Mouse (Mus musculus) neural tube, embryonic 12.5 days (tissue): ENCODE data around the gene Slc35c2. TPM values are rescaled to one million over a fixed set of nuclear protein-coding genes. Genes with fewer than 3 reads are reported as not detected.

Source experiments
- ATAC-seq: fragments of 200-750 bp; cut with Nextera tagmentation; 2 replicates; pipeline ENCODE4 v1.8.0; 2017; ENCODE audit warnings: low read depth, mild to moderate bottlenecking, moderate TSS enrichment, moderate library complexity; ENCODE audit not compliant: low FRiP score
- H3K27ac ChIP-seq: fragments of 300-500 bp; sonication (generic); 2 replicates; pipeline ENCODE4 v1.5.1; 2016
- H3K27me3 ChIP-seq: fragments of 300-500 bp; sonication (generic); replicated peaks from 2 replicates; pipeline ENCODE4 v1.6.1; 2016; ENCODE audit warnings: mild to moderate bottlenecking
- H3K36me3 ChIP-seq: fragments of 300-500 bp; sonication (generic); 2 replicates; pipeline ENCODE4 v1.6.1; 2016; ENCODE audit warnings: mild to moderate bottlenecking
- H3K4me1 ChIP-seq: fragments of 300-500 bp; sonication (generic); 2 replicates; pipeline ENCODE4 v1.6.1; 2016
- H3K4me2 ChIP-seq: fragments of 300-500 bp; sonication (generic); replicated peaks from 2 replicates; pipeline ENCODE4 v1.6.1; 2016; ENCODE audit warnings: mild to moderate bottlenecking
- H3K4me3 ChIP-seq: fragments of 300-500 bp; sonication (generic); 2 replicates; pipeline ENCODE4 v1.5.1; 2016
- H3K9ac ChIP-seq: fragments of 300-500 bp; sonication (generic); 2 replicates; pipeline ENCODE4 v1.6.1; 2016; ENCODE audit warnings: mild to moderate bottlenecking
- H3K9me3 ChIP-seq: fragments of 300-500 bp; sonication (generic); 2 replicates; pipeline ENCODE4 v1.6.1; 2016; ENCODE audit warnings: mild to moderate bottlenecking
- WGBS: fragments of 180-500 bp; shearing (Covaris S2); methylation state at CpG from one replicate; pipeline ENCODE4 v1.1.7; 2016; 5-methylcytosine and 5-hydroxymethylcytosine counted together
- polyA plus RNA-seq: library from polyadenylated mRNA; unstranded; fragments of >200 nt; fragmentation: Nextera tagmentation; extraction: Ambion mirVana; gene quantifications from 2 replicates; pipeline ENCODE4 v1.2.1, GENCODE M21; 2016

The Slc35c2 gene
- polyA plus RNA-seq, 1 experiment from 2014 or later: 52.9 TPM

DNA sequence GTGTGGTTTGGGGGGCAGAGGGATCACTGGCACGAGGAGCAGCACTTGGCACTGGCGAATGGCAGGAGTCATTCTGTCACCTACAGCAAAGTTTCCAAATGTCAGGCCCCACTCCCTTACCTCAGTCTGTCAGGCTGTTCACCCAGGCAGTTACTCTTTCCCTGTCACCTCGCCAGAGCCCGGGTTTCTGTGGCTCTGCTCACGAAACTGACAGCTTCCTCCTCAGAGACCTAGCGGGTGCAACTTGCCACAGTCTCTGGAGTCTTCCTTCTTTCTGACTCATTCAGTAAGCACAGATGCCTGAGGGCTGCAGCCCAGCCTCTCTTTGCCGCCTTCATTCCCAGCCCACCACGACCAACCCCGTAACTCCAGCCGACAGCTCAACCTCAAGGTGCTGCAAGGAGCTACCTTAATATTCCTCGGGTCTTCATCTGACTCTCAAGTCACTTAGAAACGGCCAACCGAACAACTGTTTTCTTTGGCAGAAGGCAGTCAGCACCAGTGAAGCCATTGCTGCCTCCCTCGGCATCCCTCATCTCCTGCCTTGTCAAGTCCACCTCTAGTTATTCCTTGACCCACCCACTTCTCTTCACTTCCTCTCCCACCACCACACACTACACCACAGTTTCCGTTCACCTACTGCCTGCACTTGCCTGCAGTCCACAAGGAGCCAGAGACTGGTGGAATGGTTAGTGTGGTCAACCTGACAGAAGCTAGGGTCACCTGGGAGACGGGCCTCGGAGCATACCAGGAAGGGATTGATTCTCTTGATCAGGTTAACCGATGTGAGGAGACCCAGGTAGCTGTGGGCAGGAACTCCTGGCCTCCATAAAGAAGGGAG, 1.1 kb downstream of the Slc35c2 start:
- ATAC-seq: no peak
- Histone ChIP-seq H3K4me2 (peak overlapping the region; percentile 90), H3K36me3 (peaks cover 33% of the 10 kb centered on the region), H3K27me3 (no peaks in the 10 kb centered on the region), H3K9me3 (no peaks in the 10 kb centered on the region), H3K27ac (no peak overlapping the region), H3K9ac (peak overlapping the region; percentile 58), H3K4me3 (peak overlapping the region; percentile 60), H3K4me1 (peaks cover 17% of the 10 kb centered on the region)
- WGBS: 74% methylated on average over 18 of the region's 18 CpGs

DNA sequence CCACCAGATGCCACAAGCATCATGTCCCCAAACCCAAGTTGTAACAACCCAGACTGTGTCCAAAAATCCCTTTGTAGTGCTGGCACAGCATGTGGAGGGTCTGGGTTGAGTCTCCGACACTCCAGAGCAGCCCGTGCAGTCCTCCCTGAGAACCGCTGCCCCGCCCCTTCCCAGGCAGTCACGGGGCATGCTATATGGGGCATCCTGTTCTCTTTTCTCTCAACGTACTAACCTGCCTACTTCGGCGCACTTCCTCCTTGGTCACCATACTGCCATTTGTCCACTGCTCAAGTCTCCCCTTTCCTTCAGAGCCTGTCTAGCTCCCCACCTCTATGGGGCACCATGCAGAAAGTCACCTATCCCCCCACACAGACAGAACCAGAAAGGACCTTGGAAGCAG, 2.0 kb downstream of the Slc35c2 start:
- H3K27ac ChIP-seq: no peak overlapping the region
- no peak overlapping the region for H3K4me2 ChIP-seq
- H3K27me3 ChIP-seq: no peaks in the 10 kb centered on the region
- no peaks in the 10 kb centered on the region for H3K9me3 ChIP-seq
- H3K36me3 ChIP-seq: peaks cover 32% of the 10 kb centered on the region
- ATAC-seq: no peak
- no peak overlapping the region for H3K9ac ChIP-seq
- 84% methylated on average over 8 of the region's 8 CpGs for WGBS
- peaks cover 17% of the 10 kb centered on the region for H3K4me1 ChIP-seq
- no peak overlapping the region for H3K4me3 ChIP-seq

DNA sequence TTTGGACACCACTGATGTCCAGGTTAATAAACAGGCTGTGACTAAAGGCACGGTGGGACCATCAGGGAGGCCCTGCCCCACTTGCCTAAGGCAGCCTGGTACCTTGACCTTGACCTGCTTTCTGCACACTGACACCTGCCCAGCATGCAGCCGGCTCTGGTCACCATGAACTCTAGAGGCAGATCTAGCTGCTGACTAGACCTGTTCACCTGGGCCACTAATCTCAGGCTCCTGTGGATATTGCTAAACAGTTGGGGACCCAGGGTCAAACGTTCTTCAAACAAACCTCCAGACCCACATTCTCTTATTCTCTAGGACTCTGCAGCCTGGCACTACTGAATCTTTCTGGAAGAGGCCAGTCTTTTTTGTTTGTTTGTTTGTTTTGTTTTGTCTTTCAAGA, 2.6 kb downstream of the Slc35c2 start:
- Histone ChIP-seq H3K27ac (no peak overlapping the region), H3K9ac (no peak overlapping the region), H3K36me3 (peaks cover 30% of the 10 kb centered on the region), H3K4me2 (no peak overlapping the region), H3K4me1 (peaks cover 17% of the 10 kb centered on the region), H3K27me3 (no peaks in the 10 kb centered on the region), H3K4me3 (no peak overlapping the region), H3K9me3 (no peaks in the 10 kb centered on the region)
- 79% methylated on average over 3 of the region's 3 CpGs for WGBS
- ATAC-seq: no peak

DNA sequence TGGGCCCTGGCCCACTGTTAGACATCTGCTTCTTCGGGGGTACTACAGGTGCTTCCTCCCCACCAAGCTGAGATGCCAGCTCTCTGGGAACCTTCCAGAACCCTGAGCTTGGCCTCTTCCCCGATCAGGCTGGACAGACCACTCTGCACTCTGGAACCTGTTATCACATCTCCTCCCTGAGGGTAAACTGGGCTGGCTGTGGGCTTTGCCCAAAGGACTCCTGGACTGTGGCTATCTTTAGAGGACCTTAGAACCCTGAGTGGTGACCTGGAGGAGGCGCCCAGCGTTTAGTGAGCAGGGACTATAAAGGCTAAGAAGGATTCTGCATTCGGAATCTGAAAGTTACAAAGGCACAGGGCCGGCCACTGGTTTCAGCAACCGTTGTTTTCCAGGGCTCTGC, 3.3 kb downstream of the Slc35c2 start:
- Histone ChIP-seq H3K9ac (no peak overlapping the region), H3K27me3 (no peaks in the 10 kb centered on the region), H3K9me3 (no peaks in the 10 kb centered on the region), H3K4me3 (no peak overlapping the region), H3K27ac (no peak overlapping the region), H3K4me2 (no peak overlapping the region), H3K36me3 (peaks cover 24% of the 10 kb centered on the region; the same call in 1 of the 2 replicates), H3K4me1 (peaks cover 17% of the 10 kb centered on the region)
- WGBS: 92% methylated on average over 7 of the region's 7 CpGs
- no peak for ATAC-seq

DNA sequence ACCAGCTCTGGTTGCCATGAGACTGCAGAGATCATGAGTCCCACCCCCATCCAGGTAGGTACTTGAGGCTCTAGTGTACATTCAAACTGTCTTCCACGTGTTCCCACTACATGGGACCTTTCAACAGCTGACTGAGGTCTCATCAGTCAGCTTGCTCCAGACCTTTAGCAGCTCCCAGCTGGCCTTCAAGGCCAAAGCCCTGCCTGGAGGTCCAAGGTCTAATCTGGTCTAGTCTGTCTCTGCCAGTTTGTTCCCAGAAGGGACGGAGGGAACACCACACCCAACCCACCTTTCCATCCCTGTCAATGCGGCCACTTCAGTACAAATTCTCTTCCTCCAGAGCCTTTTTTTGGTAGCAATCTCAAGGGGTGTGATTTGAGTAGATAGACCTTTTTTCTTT, 4.0 kb downstream of the Slc35c2 start:
- H3K27me3 ChIP-seq: no peaks in the 10 kb centered on the region

DNA sequence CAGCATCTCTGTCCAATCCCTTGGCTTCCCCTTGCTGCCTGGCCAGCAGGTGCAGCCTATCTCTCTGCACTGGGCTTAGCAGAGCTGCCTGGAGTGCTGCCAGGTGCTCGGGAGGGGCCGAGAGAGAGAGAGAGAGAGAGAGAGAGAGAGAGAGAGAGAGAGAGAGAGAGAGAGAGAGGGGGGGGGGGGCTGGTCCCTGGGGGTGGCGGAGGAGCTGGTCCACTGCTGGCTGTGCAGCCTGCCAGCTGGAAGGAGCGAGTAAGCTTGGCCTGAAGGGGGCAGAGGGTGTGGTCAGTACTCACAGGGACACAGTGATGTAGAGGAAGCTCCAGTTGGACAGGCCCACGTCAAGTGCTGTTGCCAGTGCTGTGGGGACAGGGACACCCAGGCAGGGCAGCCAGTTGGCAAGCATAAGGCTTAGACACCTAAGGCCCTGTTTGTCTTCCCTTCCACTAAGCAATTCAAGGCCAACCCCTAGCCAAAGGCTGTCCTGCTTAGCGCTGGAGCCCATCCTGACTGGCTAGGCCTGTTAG, 5.8 kb downstream of the Slc35c2 start:
- Histone ChIP-seq H3K27ac (no peak overlapping the region), H3K9ac (no peak overlapping the region), H3K9me3 (no peaks in the 10 kb centered on the region), H3K4me3 (no peak overlapping the region), H3K36me3 (peaks cover 34% of the 10 kb centered on the region), H3K4me1 (peaks cover 4% of the 10 kb centered on the region), H3K27me3 (no peaks in the 10 kb centered on the region), H3K4me2 (no peak overlapping the region)
- 73% methylated on average over 5 of the region's 6 CpGs for WGBS
- no peak; the same call in 1 of the 2 replicates for ATAC-seq

More for the DNA sequence above, 4.0 kb downstream of the Slc35c2 start:
- Histone ChIP-seq H3K4me1 (peaks cover 17% of the 10 kb centered on the region), H3K4me3 (no peak overlapping the region), H3K4me2 (no peak overlapping the region), H3K9ac (no peak overlapping the region), H3K27ac (no peak overlapping the region), H3K36me3 (peaks cover 21% of the 10 kb centered on the region; the same call in 1 of the 2 replicates), H3K9me3 (no peaks in the 10 kb centered on the region)
- WGBS: 93% methylated on average over 3 of the region's 3 CpGs
- ATAC-seq: no peak

DNA sequence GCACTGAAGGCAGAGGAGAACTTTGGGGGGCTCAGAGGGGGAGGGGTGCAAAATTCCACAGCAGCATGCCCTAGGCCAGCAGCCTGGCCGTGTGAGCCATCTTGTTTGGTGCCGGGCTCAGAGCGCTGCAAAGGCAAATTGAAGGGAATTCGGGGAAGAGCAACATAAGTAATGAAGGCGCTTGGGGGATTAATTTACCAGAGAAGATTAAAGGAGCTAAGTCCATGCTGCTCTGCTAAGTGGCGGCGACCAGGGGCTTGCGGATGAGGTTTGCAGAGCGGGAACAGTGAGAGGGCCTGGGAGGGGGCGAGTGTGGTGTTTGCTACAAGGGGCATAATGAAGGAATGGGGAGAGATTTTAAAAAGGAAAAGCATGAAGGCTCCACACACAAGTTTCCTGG, 8.3 kb downstream of the Slc35c2 start:
- Histone ChIP-seq H3K9me3 (no peaks in the 10 kb centered on the region), H3K4me2 (no peak overlapping the region), H3K27me3 (no peaks in the 10 kb centered on the region; the same call in 1 of the 2 replicates), H3K4me1 (peaks cover 17% of the 10 kb centered on the region), H3K9ac (no peak overlapping the region), H3K4me3 (no peak overlapping the region), H3K36me3 (peaks cover 39% of the 10 kb centered on the region), H3K27ac (no peak overlapping the region)
- WGBS: 73% methylated on average over 10 of the region's 10 CpGs
- no peak for ATAC-seq

DNA sequence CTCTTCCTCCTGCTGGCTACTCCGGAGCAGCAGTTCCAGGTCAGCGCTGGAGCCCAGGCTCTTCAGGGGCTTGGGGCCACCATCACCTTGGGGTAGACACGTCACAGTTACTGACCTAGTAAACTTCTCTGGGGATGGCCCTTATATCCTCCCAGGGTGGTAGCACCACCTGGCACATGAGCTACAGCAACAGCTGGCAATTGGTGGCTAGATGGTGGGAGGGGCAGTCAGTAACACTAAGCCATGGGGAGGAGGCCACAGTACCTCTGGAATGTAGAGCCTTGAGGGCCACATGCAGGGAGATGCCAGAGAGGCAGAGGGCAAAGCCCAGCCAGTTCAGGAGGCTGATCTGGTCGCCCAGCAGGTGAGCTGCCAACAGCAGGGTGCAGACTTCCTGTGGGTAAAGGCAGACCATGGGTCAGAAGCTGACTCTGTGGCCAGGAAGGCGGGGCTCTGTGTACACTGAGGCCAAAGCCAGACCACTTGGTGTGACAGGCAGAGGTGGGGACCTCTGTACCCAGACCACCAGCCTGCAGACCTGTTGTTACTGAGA, 10.4 kb downstream of the Slc35c2 start:
- Histone ChIP-seq H3K9me3 (no peaks in the 10 kb centered on the region), H3K4me3 (no peak overlapping the region), H3K4me2 (no peak overlapping the region), H3K36me3 (peaks cover 28% of the 10 kb centered on the region), H3K27me3 (no peaks in the 10 kb centered on the region; the same call in 1 of the 2 replicates), H3K27ac (no peak overlapping the region), H3K4me1 (peaks cover 28% of the 10 kb centered on the region), H3K9ac (no peak overlapping the region)
- no peak for ATAC-seq
- WGBS: 80% methylated on average over 5 of the region's 5 CpGs

DNA sequence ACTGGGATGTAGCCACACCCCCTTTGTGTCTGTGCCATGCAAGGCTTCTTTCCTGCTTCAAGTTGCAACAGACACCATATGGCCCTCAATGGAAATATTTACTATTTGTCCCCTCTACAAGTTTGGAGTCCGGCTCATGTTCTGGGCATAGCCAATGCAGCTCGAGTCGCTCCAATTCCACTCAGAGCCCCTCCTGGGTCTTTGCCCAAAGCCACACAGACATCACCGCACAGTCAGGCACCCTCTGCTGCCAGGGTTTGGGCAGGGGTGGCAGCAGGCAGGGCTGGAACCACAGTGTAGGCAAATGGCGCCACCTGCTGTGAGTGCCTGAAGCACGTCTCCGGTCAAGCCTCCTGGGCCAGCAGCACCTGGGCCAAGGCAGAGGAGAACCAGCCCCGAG, 11.8 kb downstream of the Slc35c2 start:
- Histone ChIP-seq H3K9me3 (no peaks in the 10 kb centered on the region), H3K4me1 (peaks cover 37% of the 10 kb centered on the region), H3K27ac (no peak overlapping the region), H3K27me3 (no peaks in the 10 kb centered on the region; the same call in none of the 2 replicates), H3K4me2 (no peak overlapping the region), H3K4me3 (no peak overlapping the region), H3K9ac (no peak overlapping the region), H3K36me3 (peaks cover 23% of the 10 kb centered on the region)
- peak; percentile 42; the same call in 1 of the 2 replicates for ATAC-seq
- 27% methylated on average over 8 of the region's 8 CpGs for WGBS

DNA sequence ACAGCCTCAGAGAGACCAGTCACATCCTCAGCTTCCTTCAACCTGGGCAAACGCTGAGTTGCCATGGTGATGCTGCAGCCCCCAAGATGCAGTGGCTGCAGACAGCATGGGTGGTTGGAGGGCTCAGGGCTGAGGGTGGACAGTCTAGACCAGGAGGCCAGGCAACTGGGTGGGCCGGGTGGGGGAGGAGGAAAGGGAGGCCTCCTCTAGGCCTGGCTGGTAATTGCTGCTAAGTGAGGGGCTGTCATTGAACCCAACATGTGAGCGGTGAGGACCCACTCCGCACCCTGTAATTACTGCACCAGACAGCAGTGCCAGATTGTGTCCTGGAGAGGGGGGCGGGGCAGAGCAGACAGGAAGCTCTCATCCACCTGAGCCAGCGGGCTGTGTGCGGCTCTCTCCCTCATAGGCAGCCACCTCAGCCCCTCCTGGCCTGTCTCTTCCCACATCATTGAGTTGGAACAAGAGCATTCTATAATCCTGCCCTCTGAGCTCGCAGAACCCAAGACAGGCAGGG, 12.5 kb downstream of the Slc35c2 start:
- Histone ChIP-seq H3K36me3 (peaks cover 18% of the 10 kb centered on the region), H3K9me3 (no peaks in the 10 kb centered on the region), H3K4me3 (no peak overlapping the region), H3K9ac (no peak overlapping the region), H3K27me3 (no peaks in the 10 kb centered on the region; the same call in none of the 2 replicates), H3K4me2 (0 out of 2 replicates have a peak overlapping the region, but pooled peaks have one; percentile 22), H3K4me1 (peaks cover 40% of the 10 kb centered on the region), H3K27ac (no peak overlapping the region)
- peak; percentile 29; the same call in 1 of the 2 replicates for ATAC-seq
- 26% methylated on average over 8 of the region's 8 CpGs for WGBS

DNA sequence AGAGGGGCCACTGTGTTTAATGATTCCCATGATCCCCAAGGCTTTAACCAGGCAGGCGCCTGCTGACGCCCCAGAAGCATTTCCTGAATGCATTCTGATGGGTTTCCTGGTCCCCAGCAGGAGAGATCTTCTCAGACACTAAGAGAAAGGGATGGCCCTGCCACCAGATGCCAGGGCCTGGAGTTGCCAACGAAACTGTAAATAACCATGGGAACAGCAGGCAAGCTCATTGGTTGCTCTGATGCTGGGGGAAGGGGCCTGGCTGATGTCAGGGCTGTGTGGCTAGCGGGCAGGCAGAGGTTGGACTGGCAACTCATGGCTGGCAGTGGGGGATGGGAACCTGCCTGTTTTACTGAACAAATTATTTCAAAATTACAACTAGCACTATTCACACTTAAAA, 14.1 kb downstream of the Slc35c2 start:
- H3K9me3 ChIP-seq: no peaks in the 10 kb centered on the region
- no peak overlapping the region for H3K9ac ChIP-seq
- H3K4me3 ChIP-seq: no peak overlapping the region
- no peak overlapping the region for H3K27ac ChIP-seq
- no peak overlapping the region for H3K4me2 ChIP-seq
- H3K27me3 ChIP-seq: peaks cover 8% of the 10 kb centered on the region
- no peak for ATAC-seq
- WGBS: 35% methylated on average over 4 of the region's 4 CpGs
- peaks cover 18% of the 10 kb centered on the region for H3K36me3 ChIP-seq
- peaks cover 40% of the 10 kb centered on the region for H3K4me1 ChIP-seq

DNA sequence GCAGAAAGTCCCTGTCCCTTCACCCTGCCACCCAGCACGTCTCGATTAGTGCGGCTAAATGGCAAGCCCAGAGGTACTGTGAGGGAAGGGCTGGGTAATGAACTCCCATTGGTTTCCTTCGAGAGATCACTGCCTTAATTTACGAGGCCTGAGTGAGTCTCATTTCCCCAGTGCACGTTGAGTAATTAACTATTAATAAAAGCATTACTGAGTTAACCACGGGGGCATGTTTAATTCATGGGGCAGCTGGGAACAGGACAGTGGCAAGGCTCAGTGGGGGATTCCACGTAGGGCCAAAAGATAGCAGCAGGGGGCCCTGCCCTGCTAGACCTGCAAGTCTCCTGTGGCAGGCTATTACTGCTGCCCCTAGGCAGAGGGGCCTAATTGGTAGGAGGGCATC, 16.3 kb downstream of the Slc35c2 start:
- ATAC-seq: peak; percentile 14; the same call in 1 of the 2 replicates

More for the DNA sequence above, 16.3 kb downstream of the Slc35c2 start:
- Histone ChIP-seq H3K9me3 (no peaks in the 10 kb centered on the region), H3K27me3 (peaks cover 19% of the 10 kb centered on the region), H3K4me2 (no peak overlapping the region), H3K4me1 (peaks cover 51% of the 10 kb centered on the region), H3K36me3 (peaks cover under 1% of the 10 kb centered on the region; the same call in 1 of the 2 replicates), H3K4me3 (no peak overlapping the region), H3K9ac (0 out of 2 replicates have a peak overlapping the region, but pooled peaks have one; percentile 13), H3K27ac (no peak overlapping the region)
- 3% methylated on average over 8 of the region's 8 CpGs for WGBS
